ENCODE assay signal across 9 mouse cellular contexts in genomic region chr13:101811882-101812281, GRCm38 (mm10). TPM values are rescaled to one million over a fixed set of nuclear protein-coding genes. Genes with fewer than 3 reads are reported as not detected.
DNase-seq lines count a peak whose midpoint lies in the region; ATAC-seq and TF ChIP-seq lines count a peak whose summit lies in the region.
"Had no signal": no experiment of that assay in that cellular context is flagged by ENCODE, and none has a peak within 500 bp of the region (broad histone marks: within the 10 kb centered on the region; RNA-seq: fewer than 3 reads in every experiment).

No protein-coding gene starts in this region.

- H3K4me2 ChIP-seq in stomach, postnatal 0 days (replicated peaks; ENCODE audit: low read depth) = peak overlapping the region; percentile 26; the same call in 1 of the 2 replicates
- H3K4me2 ChIP-seq: heart, embryonic 15.5 days had no signal

- H3K27me3 ChIP-seq in cerebellum, adult 2 months (ENCODE audit: control insufficient read depth, insufficient read depth, low read length) = no peaks in the 10 kb centered on the region
- no peaks in the 10 kb centered on the region for H3K27me3 ChIP-seq in stomach, postnatal 0 days (ENCODE audit: control insufficient read depth, insufficient read depth, low read length)
- H3K27me3 ChIP-seq: heart, embryonic 15.5 days had no signal

- no peak for TF ChIP-seq CTCF in cerebellum, adult 2 months (IDR thresholded peaks at IDR 0.05; ENCODE audit: borderline replicate concordance, insufficient read depth, low read depth, low read length)
- no peak for TF ChIP-seq CTCF in stomach, postnatal 0 days (IDR thresholded peaks at IDR 0.05; ENCODE audit: low read depth)

- TF ChIP-seq POLR2A in cerebellum, adult 2 months (IDR thresholded peaks at IDR 0.05; ENCODE audit: borderline replicate concordance, insufficient read depth, low read length) = no peak

- no peaks in the 10 kb centered on the region for H3K4me1 ChIP-seq in cerebellum, adult 2 months (ENCODE audit: control insufficient read depth, insufficient read depth, low read length)
- H3K4me1 ChIP-seq in stomach, postnatal 0 days (replicated peaks; ENCODE audit: control insufficient read depth, insufficient read depth) = no peaks in the 10 kb centered on the region; the same call in 1 of the 2 replicates
- H3K4me1 ChIP-seq: heart, embryonic 15.5 days had no signal

- peak; percentile 20 to 36 for DNase-seq in left cerebral cortex, adult 18-20 months (ENCODE audit: low spot score in 2 of 2)
- no peak for DNase-seq in left cerebral cortex, postnatal 4 days
- DNase-seq in cerebellum, adult 2 months = peak in 1 of 2 experiments; percentile 43
- DNase-seq in layer of hippocampus, adult 8-10 months (ENCODE audit: low spot score in 2 of 2) = peak; percentile 30 to 37
- no peak for DNase-seq in stomach, postnatal 0 days (ENCODE audit: low spot score)
- no peak for DNase-seq in thymus, postnatal 25 days

- ATAC-seq in granulocyte monocyte progenitor cell, adult 5-6 weeks (replicated peaks; ENCODE audit: poor library complexity, severe bottlenecking) = peak; percentile 80
- ATAC-seq in megakaryocyte, adult 5-6 weeks (ENCODE audit: poor library complexity, severe bottlenecking) = peak; percentile 68
- peak; percentile 89; the same call in 1 of the 2 replicates for ATAC-seq in stomach, postnatal 0 days (ENCODE audit: low FRiP score, low TSS enrichment)

- WGBS in cerebellum, adult 2 months = 38% methylated on average over 9 of the region's 9 CpGs
- WGBS in stomach, postnatal 0 days = 40% methylated on average over 9 of the region's 9 CpGs

- H3K4me3 ChIP-seq in cerebellum, adult 2 months (replicated peaks; ENCODE audit: insufficient read depth, low read depth, low read length) = no peak overlapping the region
- H3K4me3 ChIP-seq in stomach, postnatal 0 days (ENCODE audit: low read depth, low read length) = no peak overlapping the region
- H3K4me3 ChIP-seq: heart, embryonic 15.5 days had no signal

- H3K27ac ChIP-seq in cerebellum, adult 2 months (ENCODE audit: insufficient read depth, low read length) = peak overlapping the region; percentile 74; the same call in 1 of the 2 replicates
- peak overlapping the region; percentile 77 for H3K27ac ChIP-seq in stomach, postnatal 0 days (replicated peaks)
- H3K27ac ChIP-seq: heart, embryonic 15.5 days had no signal

- H3K9ac ChIP-seq in stomach, postnatal 0 days (ENCODE audit: low read length) = no peak overlapping the region; the same call in 1 of the 2 replicates
- H3K9ac ChIP-seq: heart, embryonic 15.5 days had no signal

- no peaks in the 10 kb centered on the region for H3K36me3 ChIP-seq in stomach, postnatal 0 days (ENCODE audit: control insufficient read depth, insufficient read depth, low read length)
- H3K36me3 ChIP-seq: heart, embryonic 15.5 days had no signal

- H3K9me3 ChIP-seq in stomach, postnatal 0 days (ENCODE audit: control insufficient read depth, low read length) = no peaks in the 10 kb centered on the region
- H3K9me3 ChIP-seq: heart, embryonic 15.5 days had no signal

- TF ChIP-seq EP300 in stomach, postnatal 0 days (optimal IDR thresholded peaks at IDR 0.05) = peak; percentile 74

- intact Hi-C loops in left cerebral cortex, postnatal 4 days (cut with DNase I) = no loop called here

RNA-seq across cellular contexts. Expression of gene Pik3r1, which starts 43.9 kb away (rescaled TPM):
- total RNA-seq in left cerebral cortex, adult 18-20 months (2021) = 100 to 1,000 TPM; 120 to 129 TPM
- total RNA-seq in left cerebral cortex, postnatal 4 days (2021) = 100 to 1,000 TPM; 188 to 214 TPM
- polyA plus RNA-seq in cerebellum, adult 2 months (2012; rRNA removed) = 44.9 and 51.6 TPM in 2 replicates
- total RNA-seq in granulocyte monocyte progenitor cell, adult 5-6 weeks (2014; fragmentation: Nextera tagmentation) = 62.1 and 70.9 TPM in 2 replicates
- 84.2 and 102 TPM in 2 replicates for total RNA-seq in granulocyte monocyte progenitor cell, adult 5-6 weeks (2017)
- total RNA-seq in layer of hippocampus, adult 8-10 months (2022) = 10 to 100 TPM; 73.3 to 88.6 (median 79.4) TPM
- total RNA-seq in megakaryocyte, adult 5-6 weeks (2015) = 67.7 and 93.8 TPM in 2 replicates
- 56.5 and 69.6 TPM in 2 replicates for total RNA-seq in megakaryocyte, adult 5-6 weeks (2017)
- polyA plus RNA-seq in stomach, postnatal 0 days (2015; fragmentation: Nextera tagmentation; extraction: Ambion mirVana) = 36.0 and 44.6 TPM in 2 replicates

Comparison
In these comparisons a context has a peak if more than half of its experiments do, and no peak if none do; other contexts are left out.
1. DNase-seq: peak in left cerebral cortex, adult 18-20 months (2 of 2) and layer of hippocampus, adult 8-10 months (2 of 2); none in left cerebral cortex, postnatal 4 days (single experiment), stomach, postnatal 0 days (single experiment) and thymus, postnatal 25 days (single experiment).
2. Peak in every context shown above with its lines, with median percentiles within 50 percentile points of each other: ATAC-seq.